Mouse (Mus musculus) forebrain, embryonic 13.5 days (tissue): ENCODE results near the gene Ift81. TPM values are rescaled to one million over a fixed set of nuclear protein-coding genes. Genes with fewer than 3 reads are reported as not detected.
A peak's percentile ranks its signal among the peaks of the same experiment; 100 is the strongest.

Source experiments
- ATAC-seq: fragments of 200-750 bp; cut with Nextera tagmentation; 2 replicates; pipeline ENCODE4 v1.8.0; 2017
- H3K27ac ChIP-seq: fragments of 300-500 bp; sonication (generic); 2 replicates; pipeline ENCODE4 v1.5.1; 2015; ENCODE audit warnings: inconsistent platforms, mild to moderate bottlenecking, moderate library complexity
- H3K27me3 ChIP-seq: fragments of 300-500 bp; sonication (generic); 2 replicates; pipeline ENCODE4 v1.6.1; 2015; ENCODE audit warnings: mild to moderate bottlenecking, inconsistent platforms
- H3K36me3 ChIP-seq: fragments of 300-500 bp; sonication (generic); 2 replicates; pipeline ENCODE4 v1.6.1; 2015; ENCODE audit warnings: mild to moderate bottlenecking, inconsistent platforms; ENCODE audit not compliant: poor library complexity, severe bottlenecking
- H3K4me1 ChIP-seq: fragments of 300-500 bp; sonication (generic); 2 replicates; pipeline ENCODE4 v1.6.1; 2015; ENCODE audit warnings: inconsistent platforms
- H3K4me2 ChIP-seq: fragments of 300-500 bp; sonication (generic); 2 replicates; pipeline ENCODE4 v1.6.1; 2015; ENCODE audit warnings: inconsistent platforms, mild to moderate bottlenecking, moderate library complexity
- H3K4me3 ChIP-seq: fragments of 300-500 bp; sonication (generic); 2 replicates; pipeline ENCODE4 v1.5.1; 2015; ENCODE audit warnings: mild to moderate bottlenecking, inconsistent platforms
- H3K9ac ChIP-seq: fragments of 300-500 bp; sonication (generic); 2 replicates; pipeline ENCODE4 v1.6.1; 2015; ENCODE audit warnings: mild to moderate bottlenecking, inconsistent platforms
- H3K9me3 ChIP-seq: fragments of 300-500 bp; sonication (generic); replicated peaks from 2 replicates; pipeline ENCODE4 v1.6.1; 2016; ENCODE audit warnings: inconsistent platforms
- WGBS: fragments of 180-500 bp; shearing (Covaris S2); methylation state at CpG from one replicate; pipeline ENCODE4 v1.1.7; 2015; 5-methylcytosine and 5-hydroxymethylcytosine counted together
- polyA plus RNA-seq: library from polyadenylated mRNA; unstranded; fragments of >200 nt; fragmentation: Nextera tagmentation; extraction: Ambion mirVana; gene quantifications from 2 replicates; pipeline ENCODE4 v1.2.1, GENCODE M21; 2015

The Ift81 gene
- polyA plus RNA-seq, 1 experiment from 2014 or later, result 63.2 TPM

GRCm38 (mm10) chr5:122524244-122524643 is 90.1 kb downstream of the Ift81 start:
- Histone ChIP-seq H3K27me3 (no peaks in the 10 kb centered on the region), H3K27ac (no peak overlapping the region), H3K4me2 (no peak overlapping the region), H3K4me1 (peaks cover 9% of the 10 kb centered on the region), H3K36me3 (0 out of 2 replicates have a peak, but pooled peaks cover 5% of the 10 kb centered on the region), H3K9ac (no peak overlapping the region), H3K9me3 (no peaks in the 10 kb centered on the region), H3K4me3 (no peak overlapping the region)
- no peak for ATAC-seq
- WGBS, result 47% methylated on average over 3 of the region's 3 CpGs

- no peaks in the 10 kb centered on the region for H3K4me1 ChIP-seq
- no peak overlapping the region for H3K9ac ChIP-seq
- no peak for ATAC-seq
- H3K36me3 ChIP-seq, result no peaks in the 10 kb centered on the region
- no peaks in the 10 kb centered on the region for H3K9me3 ChIP-seq
- H3K4me3 ChIP-seq, result no peak overlapping the region
- WGBS, result 37% methylated on average over 3 of the region's 3 CpGs
- no peaks in the 10 kb centered on the region for H3K27me3 ChIP-seq
- no peak overlapping the region for H3K27ac ChIP-seq
- H3K4me2 ChIP-seq, result no peak overlapping the region
Observed at GRCm38 (mm10) chr5:122521130-122521473, 93.2 kb downstream of the Ift81 start.

- WGBS, result 74% methylated on average over 23 of the region's 23 CpGs
- Histone ChIP-seq H3K4me2 (no peak overlapping the region), H3K27me3 (no peaks in the 10 kb centered on the region), H3K4me1 (no peaks in the 10 kb centered on the region), H3K4me3 (no peak overlapping the region), H3K27ac (no peak overlapping the region), H3K9me3 (no peaks in the 10 kb centered on the region), H3K9ac (no peak overlapping the region), H3K36me3 (no peaks in the 10 kb centered on the region)
- ATAC-seq, result no peak
Observed at GRCm38 (mm10) chr5:122520254-122521129, 93.8 kb downstream of the Ift81 start.

GRCm38 (mm10) chr5:122519043-122519660 is 95.2 kb downstream of the Ift81 start:
- Histone ChIP-seq H3K4me3 (no peak overlapping the region), H3K9me3 (no peaks in the 10 kb centered on the region), H3K36me3 (no peaks in the 10 kb centered on the region), H3K4me1 (peaks cover 3% of the 10 kb centered on the region; the same call in 1 of the 2 replicates), H3K4me2 (no peak overlapping the region), H3K9ac (no peak overlapping the region), H3K27me3 (peaks cover 3% of the 10 kb centered on the region; the same call in 1 of the 2 replicates), H3K27ac (no peak overlapping the region)
- ATAC-seq, result no peak
- WGBS, result 64% methylated on average over 7 of the region's 7 CpGs

GRCm38 (mm10) chr5:122518247-122518646 is 96.1 kb downstream of the Ift81 start:
- Histone ChIP-seq H3K4me2 (no peak overlapping the region), H3K9me3 (no peaks in the 10 kb centered on the region), H3K27me3 (peaks cover 3% of the 10 kb centered on the region; the same call in 1 of the 2 replicates), H3K9ac (no peak overlapping the region), H3K4me1 (peaks cover 10% of the 10 kb centered on the region), H3K27ac (no peak overlapping the region), H3K4me3 (no peak overlapping the region), H3K36me3 (no peaks in the 10 kb centered on the region)
- ATAC-seq, result no peak
- 39% methylated on average over 8 of the region's 8 CpGs for WGBS

GRCm38 (mm10) chr5:122516901-122517300 is 97.4 kb downstream of the Ift81 start:
- peaks cover 10% of the 10 kb centered on the region for H3K4me1 ChIP-seq
- ATAC-seq, result no peak
- peaks cover 3% of the 10 kb centered on the region; the same call in 1 of the 2 replicates for H3K27me3 ChIP-seq
- WGBS, result 88% methylated on average over 5 of the region's 5 CpGs
- no peak overlapping the region for H3K4me2 ChIP-seq
- H3K27ac ChIP-seq, result no peak overlapping the region
- no peak overlapping the region for H3K4me3 ChIP-seq
- H3K36me3 ChIP-seq, result no peaks in the 10 kb centered on the region
- H3K9ac ChIP-seq, result no peak overlapping the region
- H3K9me3 ChIP-seq, result no peaks in the 10 kb centered on the region

- no peak overlapping the region for H3K4me3 ChIP-seq
- no peaks in the 10 kb centered on the region for H3K9me3 ChIP-seq
- no peak overlapping the region for H3K27ac ChIP-seq
- no peak for ATAC-seq
- H3K36me3 ChIP-seq, result no peaks in the 10 kb centered on the region
- H3K9ac ChIP-seq, result no peak overlapping the region
- H3K4me2 ChIP-seq, result no peak overlapping the region
- H3K4me1 ChIP-seq, result peaks cover 10% of the 10 kb centered on the region
- WGBS, result 86% methylated on average over 11 of the region's 11 CpGs
- H3K27me3 ChIP-seq, result peaks cover 3% of the 10 kb centered on the region; the same call in 1 of the 2 replicates
Observed at GRCm38 (mm10) chr5:122516029-122516730, 98.1 kb downstream of the Ift81 start.

- Histone ChIP-seq H3K27ac (no peak overlapping the region; the same call in 1 of the 2 replicates), H3K36me3 (no peaks in the 10 kb centered on the region), H3K4me1 (peaks cover 10% of the 10 kb centered on the region), H3K27me3 (peaks cover 3% of the 10 kb centered on the region; the same call in 1 of the 2 replicates), H3K4me3 (0 out of 2 replicates have a peak overlapping the region, but pooled peaks have one; percentile 6), H3K4me2 (peak overlapping the region; percentile 43), H3K9ac (peak overlapping the region; percentile 31; the same call in 1 of the 2 replicates), H3K9me3 (no peaks in the 10 kb centered on the region)
- 6% methylated on average over 8 of the region's 8 CpGs for WGBS
- no peak for ATAC-seq
Observed at GRCm38 (mm10) chr5:122514127-122514521, 100.2 kb downstream of the Ift81 start.

GRCm38 (mm10) chr5:122513421-122514126 is 100.7 kb downstream of the Ift81 start:
- ATAC-seq, result no peak
- Histone ChIP-seq H3K27me3 (peaks cover 3% of the 10 kb centered on the region; the same call in 1 of the 2 replicates), H3K4me2 (peak overlapping the region; percentile 43), H3K4me3 (0 out of 2 replicates have a peak overlapping the region, but pooled peaks have one; percentile 6), H3K4me1 (peaks cover 10% of the 10 kb centered on the region), H3K36me3 (no peaks in the 10 kb centered on the region), H3K27ac (no peak overlapping the region), H3K9me3 (no peaks in the 10 kb centered on the region), H3K9ac (peak overlapping the region; percentile 31; the same call in 1 of the 2 replicates)
- 46% methylated on average over 20 of the region's 23 CpGs for WGBS

GRCm38 (mm10) chr5:122512011-122512410 is 102.3 kb downstream of the Ift81 start:
- Histone ChIP-seq H3K4me2 (no peak overlapping the region), H3K27me3 (peaks cover 3% of the 10 kb centered on the region; the same call in 1 of the 2 replicates), H3K9me3 (no peaks in the 10 kb centered on the region), H3K27ac (no peak overlapping the region), H3K36me3 (no peaks in the 10 kb centered on the region), H3K4me1 (peaks cover 10% of the 10 kb centered on the region), H3K9ac (no peak overlapping the region), H3K4me3 (no peak overlapping the region)
- 73% methylated on average over 6 of the region's 6 CpGs for WGBS
- ATAC-seq, result no peak

GRCm38 (mm10) chr5:122511405-122511804 is 102.9 kb downstream of the Ift81 start:
- 81% methylated on average over 9 of the region's 9 CpGs for WGBS
- no peak overlapping the region for H3K9ac ChIP-seq
- H3K9me3 ChIP-seq, result no peaks in the 10 kb centered on the region
- H3K4me3 ChIP-seq, result no peak overlapping the region
- peaks cover 10% of the 10 kb centered on the region for H3K4me1 ChIP-seq
- no peak for ATAC-seq
- no peak overlapping the region for H3K4me2 ChIP-seq
- H3K27ac ChIP-seq, result no peak overlapping the region
- peaks cover 3% of the 10 kb centered on the region; the same call in 1 of the 2 replicates for H3K27me3 ChIP-seq
- no peaks in the 10 kb centered on the region for H3K36me3 ChIP-seq
